Mouse (Mus musculus): Measurements from ENCODE around the gene Nedd9.

The Nedd9 gene

GRCm38 (mm10) chr13:41494681-41495080, 7.5 kb upstream of the Nedd9 start:
- in situ Hi-C loops (cut with MboI, MseI): loop anchor here in 1 of 2 experiments (25.0 kb wide), 1 partner anchor 618 kb away; no protein-coding TSS in a partner anchor

- in situ Hi-C loops (cut with MboI, MseI): loop anchor here in 1 of 2 experiments (25.0 kb wide), 1 partner anchor 620 kb away; no protein-coding TSS in a partner anchor
These were observed 5.0 kb upstream of the Nedd9 start for GRCm38 (mm10) chr13:41491981-41492702.

GRCm38 (mm10) chr13:41491522-41491921, 4.4 kb upstream of the Nedd9 start:
- in situ Hi-C loops (cut with MboI, MseI): loop anchor here in 1 of 2 experiments (25.0 kb wide), 1 partner anchor 621 kb away; no protein-coding TSS in a partner anchor

GRCm38 (mm10) chr13:41490282-41490681, 3.1 kb upstream of the Nedd9 start:
- in situ Hi-C loops (cut with MboI, MseI): loop anchor here in 1 of 2 experiments (25.0 kb wide), 1 partner anchor 622 kb away; no protein-coding TSS in a partner anchor

- in situ Hi-C loops (cut with MboI, MseI): loop anchor here in 1 of 2 experiments (25.0 kb wide), 1 partner anchor 623 kb away; no protein-coding TSS in a partner anchor
These were observed 2.6 kb upstream of the Nedd9 start for GRCm38 (mm10) chr13:41489705-41490275.

GRCm38 (mm10) chr13:41487409-41487743, 214 bp upstream of the Nedd9 start:
- in situ Hi-C loops (cut with MboI, MseI): loop anchor here in 1 of 2 experiments (25.0 kb wide), 1 partner anchor 625 kb away; no protein-coding TSS in a partner anchor

GRCm38 (mm10) chr13:41483966-41484365, 3.2 kb downstream of the Nedd9 start:
- in situ Hi-C loops (cut with MboI, MseI): loop anchor here in 1 of 2 experiments (25.0 kb wide), 1 partner anchor 628 kb away; no protein-coding TSS in a partner anchor

- in situ Hi-C loops (cut with MboI, MseI): loop anchor here in 1 of 2 experiments (25.0 kb wide), 1 partner anchor 630 kb away; no protein-coding TSS in a partner anchor
These were observed 4.7 kb downstream of the Nedd9 start for GRCm38 (mm10) chr13:41482408-41483011.

- in situ Hi-C loops (cut with MboI, MseI): loop anchor here in 1 of 2 experiments (5.0 to 25.0 kb wide), 2 partner anchors 118 to 632 kb away; no protein-coding TSS in a partner anchor
These were observed 7.3 kb downstream of the Nedd9 start for GRCm38 (mm10) chr13:41479737-41480435.

- in situ Hi-C loops (cut with MboI, MseI): loop anchor here in 1 of 2 experiments (5.0 to 25.0 kb wide), 2 partner anchors 114 to 636 kb away; no protein-coding TSS in a partner anchor
These were observed 10.9 kb downstream of the Nedd9 start for GRCm38 (mm10) chr13:41476216-41476615.

GRCm38 (mm10) chr13:41474365-41474764, 12.8 kb downstream of the Nedd9 start:
- in situ Hi-C loops (cut with MboI, MseI): no loop called here

- in situ Hi-C loops (cut with MboI, MseI): no loop called here
These were observed 13.7 kb downstream of the Nedd9 start for GRCm38 (mm10) chr13:41473504-41473903.

GRCm38 (mm10) chr13:41472878-41473424, 14.2 kb downstream of the Nedd9 start:
- in situ Hi-C loops (cut with MboI, MseI): no loop called here

- in situ Hi-C loops (cut with MboI, MseI): no loop called here
These were observed 18.9 kb downstream of the Nedd9 start for GRCm38 (mm10) chr13:41468277-41468676.

- in situ Hi-C loops (cut with MboI, MseI): no loop called here
These were observed 20.1 kb downstream of the Nedd9 start for GRCm38 (mm10) chr13:41467036-41467435.

- in situ Hi-C loops (cut with MboI, MseI): no loop called here
These were observed 20.5 kb downstream of the Nedd9 start for GRCm38 (mm10) chr13:41466616-41467015.

GRCm38 (mm10) chr13:41466191-41466590, 21.0 kb downstream of the Nedd9 start:
- in situ Hi-C loops (cut with MboI, MseI): no loop called here

GRCm38 (mm10) chr13:41461418-41461817, 25.7 kb downstream of the Nedd9 start:
- in situ Hi-C loops (cut with MboI, MseI): no loop called here

GRCm38 (mm10) chr13:41459683-41460286, 27.4 kb downstream of the Nedd9 start:
- in situ Hi-C loops (cut with MboI, MseI): no loop called here

GRCm38 (mm10) chr13:41458709-41459108, 28.5 kb downstream of the Nedd9 start:
- in situ Hi-C loops (cut with MboI, MseI): no loop called here

All from T-helper 17 cell (primary cell).